Mouse (Mus musculus) megakaryocyte, embryonic 14.5 days (primary cell): ENCODE data around the gene Fkbp8.

Experiments
- FLI1 ChIP-seq: IDR thresholded peaks from 2 replicates; pipeline ENCODE4 v1.6.1; 2012; ENCODE audit warnings: low read length, inconsistent platforms, mixed read lengths
- GATA1 ChIP-seq: IDR thresholded peaks from 3 replicates; pipeline ENCODE4 v1.6.1; 2012; ENCODE audit warnings: mixed read lengths, low read length, inconsistent platforms, borderline replicate concordance

GRCm38 (mm10) chr8:70501820-70502529, 25.5 kb upstream of the Fkbp8 start:
- TF ChIP-seq GATA1 (no peak), FLI1 (no peak)
